Mouse (Mus musculus): ENCODE data around the gene Muc5b.
A peak's percentile ranks its signal among the peaks of the same experiment; 100 is the strongest.
"Not testable (repeated sequence)": the region's sequence is repeated elsewhere in the genome, so short reads cannot be mapped to it uniquely, and the experiment has no call there.

Gene Muc5b

DNA sequence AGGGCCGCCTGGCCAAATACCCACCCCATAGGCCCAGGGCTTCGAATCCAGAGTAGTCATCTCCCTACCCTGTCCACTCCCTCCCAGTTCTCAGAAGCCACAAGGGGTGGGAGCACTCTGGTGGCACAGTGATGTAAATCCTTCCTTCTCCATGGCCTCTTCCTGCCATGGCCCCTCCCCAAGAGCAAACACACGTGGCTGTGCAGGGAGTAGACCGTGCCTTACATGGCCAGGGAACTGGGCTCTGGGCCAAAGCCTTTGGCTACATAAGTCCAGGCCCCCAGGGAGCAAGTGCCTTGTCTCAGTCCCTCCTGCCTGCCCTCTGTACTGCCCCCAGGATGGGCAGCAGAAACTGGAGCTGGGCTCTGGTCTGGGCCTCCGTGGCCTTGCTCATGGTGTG lies at the start of gene Muc5b:
TSS of gene Muc5b (plus strand) at position 292 of the 400 bp plus-strand sequence.
- DNase-seq (ENCODE audit: low read depth, low spot score) = no peak

DNA sequence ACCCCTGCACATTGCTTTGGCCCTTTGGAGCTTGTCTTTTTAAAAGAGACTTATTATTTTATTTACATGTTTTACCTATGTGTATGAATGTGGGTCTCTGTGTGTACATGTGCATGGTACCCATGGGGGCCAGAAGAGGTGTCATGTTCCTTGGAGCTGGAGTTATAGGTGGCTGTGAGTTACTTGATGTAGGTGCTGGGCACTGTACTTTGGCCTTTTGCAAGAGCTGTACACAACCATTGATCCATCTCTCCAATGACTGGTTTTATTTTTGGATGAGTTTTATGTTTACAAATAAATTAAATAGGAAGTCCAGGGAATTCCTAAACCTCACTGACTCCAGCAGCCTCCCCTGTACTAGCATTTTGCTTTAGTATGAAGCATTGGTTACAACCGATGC lies 44.6 kb upstream of the Muc5b start:
- DNase-seq (ENCODE audit: low read depth, low spot score) = no peak

DNA sequence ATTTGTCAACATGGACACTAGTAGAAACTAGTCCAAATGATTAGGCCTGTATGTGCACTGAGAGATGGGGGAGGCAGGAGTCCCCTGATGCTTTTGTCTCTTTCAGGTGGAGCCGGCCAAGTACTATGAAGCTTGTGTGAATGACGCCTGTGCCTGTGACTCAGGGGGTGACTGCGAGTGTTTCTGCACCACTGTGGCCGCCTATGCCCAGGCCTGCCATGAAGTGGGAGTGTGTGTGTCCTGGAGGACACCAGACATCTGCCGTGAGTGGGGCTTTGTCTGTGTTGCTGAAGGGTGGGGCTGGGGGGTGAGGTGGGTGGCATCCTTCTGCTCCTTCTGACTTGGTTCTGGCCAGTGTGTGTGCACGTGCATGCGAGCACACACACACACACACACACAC lies 35.7 kb upstream of the Muc5b start:
- DNase-seq (ENCODE audit: low read depth, low spot score) = no peak

DNA sequence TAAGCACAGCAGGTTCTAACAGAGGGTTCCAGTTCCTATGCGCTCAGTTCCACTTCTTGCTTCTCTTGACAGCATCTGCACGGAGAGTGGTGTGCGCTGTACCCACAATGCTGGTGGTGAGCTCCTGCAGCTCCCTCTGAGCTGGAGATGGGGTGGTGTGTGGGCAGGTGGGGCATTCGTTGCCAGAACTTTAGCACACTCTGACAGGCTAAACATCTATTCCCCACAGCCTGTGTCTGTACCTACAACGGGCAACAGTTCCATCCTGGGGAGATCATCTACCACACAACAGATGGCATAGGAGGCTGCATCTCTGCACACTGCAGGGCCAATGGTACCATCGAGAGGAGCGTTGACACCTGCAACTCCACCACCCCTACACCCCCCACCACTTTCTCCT lies 33.5 kb upstream of the Muc5b start:
- DNase-seq (ENCODE audit: low read depth, low spot score) = no peak

- DNase-seq (ENCODE audit: low read depth, low spot score) = not testable (repeated sequence)
These were observed 31.0 kb upstream of the Muc5b start for GRCm38 (mm10) chr7:141807823-141808222.

DNA sequence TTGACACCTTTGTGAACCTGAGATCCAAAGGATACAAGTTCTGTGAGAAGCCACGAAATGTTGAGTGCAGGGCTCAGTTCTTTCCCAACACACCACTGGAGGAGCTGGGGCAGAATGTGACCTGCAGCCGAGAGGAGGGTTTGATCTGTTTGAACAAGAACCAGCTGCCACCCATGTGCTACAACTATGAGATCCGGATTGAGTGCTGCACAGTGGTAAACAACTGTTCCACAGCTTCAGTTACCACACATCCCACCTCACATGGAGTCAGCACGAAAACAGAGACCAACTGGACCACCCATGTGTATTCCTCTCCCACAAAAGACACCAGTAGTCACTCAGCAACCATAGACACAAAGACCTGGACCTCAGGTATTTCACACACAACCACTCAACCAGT lies 28.9 kb upstream of the Muc5b start:
- DNase-seq (ENCODE audit: low read depth, low spot score) = not testable (repeated sequence)

GRCm38 (mm10) chr7:141813321-141813720 lies 25.5 kb upstream of the Muc5b start:
- no peak for DNase-seq (ENCODE audit: low read depth, low spot score)

GRCm38 (mm10) chr7:141815361-141815760 lies 23.5 kb upstream of the Muc5b start:
- no peak for DNase-seq (ENCODE audit: low read depth, low spot score)

GRCm38 (mm10) chr7:141817355-141818075 lies 21.4 kb upstream of the Muc5b start:
- no peak for DNase-seq (ENCODE audit: low read depth, low spot score)

DNA sequence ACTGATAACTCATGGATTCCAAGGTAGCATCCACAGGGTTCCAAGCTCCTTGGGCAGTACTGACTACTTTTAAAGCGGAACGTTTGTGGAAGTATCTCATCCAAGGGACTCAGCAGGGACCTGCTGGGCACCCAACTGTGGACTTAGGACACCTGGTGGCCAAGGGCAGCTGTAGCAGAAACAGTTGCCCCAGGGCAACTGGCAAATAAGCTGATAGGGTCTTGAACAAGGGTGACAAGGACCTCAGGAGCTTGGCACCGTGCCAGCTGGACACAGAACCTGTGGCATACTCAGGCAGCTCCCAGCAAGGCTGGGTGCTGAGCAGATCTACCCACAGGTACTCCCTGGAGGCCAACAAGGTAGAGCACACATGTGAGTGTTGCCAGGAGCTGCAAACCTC lies 20.6 kb upstream of the Muc5b start:
- no peak for DNase-seq (ENCODE audit: low read depth, low spot score)

GRCm38 (mm10) chr7:141822582-141823261 lies 16.1 kb upstream of the Muc5b start:
- no peak for DNase-seq (ENCODE audit: low read depth, low spot score)

- DNase-seq (ENCODE audit: low read depth, low spot score) = no peak
These were observed 15.2 kb upstream of the Muc5b start for GRCm38 (mm10) chr7:141823699-141824098.

DNA sequence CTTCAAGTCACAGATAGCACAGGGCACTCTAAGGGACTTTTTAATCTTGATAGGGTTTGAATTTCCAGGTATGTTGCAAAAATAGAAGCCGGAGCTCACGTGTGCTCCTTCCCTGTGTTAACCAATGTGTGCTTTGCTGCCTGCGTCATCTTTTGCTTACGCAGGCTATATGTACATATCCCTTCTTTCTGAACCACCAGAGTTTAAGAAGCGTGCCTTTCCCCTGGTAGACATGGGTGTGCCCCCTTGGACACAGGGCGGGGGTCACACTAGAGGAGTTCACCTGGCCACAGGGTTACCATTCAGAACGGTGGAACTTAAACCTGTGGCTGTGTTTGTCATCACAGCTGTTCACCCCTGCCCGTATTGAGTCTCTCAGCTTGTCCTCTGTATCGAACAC lies 14.5 kb upstream of the Muc5b start:
- no peak for DNase-seq (ENCODE audit: low read depth, low spot score)

- DNase-seq (ENCODE audit: low read depth, low spot score) = no peak
These were observed 2.9 kb upstream of the Muc5b start for GRCm38 (mm10) chr7:141835941-141836340.

DNA sequence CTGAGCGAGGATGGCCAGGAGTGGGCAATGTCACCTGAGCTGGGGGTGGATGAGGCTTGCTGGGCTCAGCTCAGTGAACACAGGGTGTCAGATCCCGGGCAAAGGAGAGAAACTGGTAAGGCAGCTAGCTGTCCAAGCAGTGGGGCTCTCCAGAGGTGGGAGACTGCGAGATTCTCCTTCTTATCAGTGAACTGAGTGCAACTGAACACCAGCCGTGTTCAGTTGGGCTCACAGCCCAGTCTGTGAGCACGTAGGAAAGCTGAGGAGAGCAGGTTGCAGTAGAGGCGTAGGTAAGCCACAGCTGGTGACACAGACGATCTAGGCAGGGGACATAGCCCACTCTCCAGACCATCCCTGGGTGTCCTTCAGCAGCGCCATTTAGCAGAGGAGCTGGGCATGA lies 2.4 kb upstream of the Muc5b start:
- DNase-seq (ENCODE audit: low read depth, low spot score) = no peak

- no peak for DNase-seq (ENCODE audit: low read depth, low spot score)
These were observed 1.5 kb downstream of the Muc5b start for GRCm38 (mm10) chr7:141840354-141840753.

- no peak for DNase-seq (ENCODE audit: low read depth, low spot score)
These were observed 22.2 kb downstream of the Muc5b start for GRCm38 (mm10) chr7:141861046-141861445.

- DNase-seq (ENCODE audit: low read depth, low spot score) = no peak
These were observed 30.8 kb downstream of the Muc5b start for GRCm38 (mm10) chr7:141869644-141870043.

GRCm38 (mm10) chr7:141870553-141870952 lies 31.7 kb downstream of the Muc5b start:
- peak; percentile 10 for DNase-seq (ENCODE audit: low read depth, low spot score)

GRCm38 (mm10) chr7:141874891-141875290 lies 36.0 kb downstream of the Muc5b start:
- DNase-seq (ENCODE audit: low read depth, low spot score) = no peak

DNA sequence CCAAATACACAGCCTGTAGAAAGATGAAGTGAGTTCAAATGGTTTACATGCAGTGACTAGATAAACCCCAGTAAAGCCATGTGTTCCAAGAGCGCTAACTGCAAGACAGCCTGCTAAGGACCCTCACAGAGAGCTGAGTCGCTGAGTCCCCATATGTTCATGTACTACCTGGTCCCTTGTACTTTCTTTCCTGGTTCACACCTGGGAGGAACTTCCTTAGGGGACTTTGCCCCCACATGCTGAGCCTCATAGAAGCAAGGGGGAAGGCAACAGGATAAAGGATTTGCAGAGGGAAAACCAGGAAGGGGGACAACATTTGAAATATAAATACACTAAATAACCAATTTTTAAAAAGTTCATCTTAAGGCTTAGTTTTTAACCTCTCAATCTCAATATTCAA lies 39.9 kb downstream of the Muc5b start:
- no peak for DNase-seq (ENCODE audit: low read depth, low spot score)

DNA sequence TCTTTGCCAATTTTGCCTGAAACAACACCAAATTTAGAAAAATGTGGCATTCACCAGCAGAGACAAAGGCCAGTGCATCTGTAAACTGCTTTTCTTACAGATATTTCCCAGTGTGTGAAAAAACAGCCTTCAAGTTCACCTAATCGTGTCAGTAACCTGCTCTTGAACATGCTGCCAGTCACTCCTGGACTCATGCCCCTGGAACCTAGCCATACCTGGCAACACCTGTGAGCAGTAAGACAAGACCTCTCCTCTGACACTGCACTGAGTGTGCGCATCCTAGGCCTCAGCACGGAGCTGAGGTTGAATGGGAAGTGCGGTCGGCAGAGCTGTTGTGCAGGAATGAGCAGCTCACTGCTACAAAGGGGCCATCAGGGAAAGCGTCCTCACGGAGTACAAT lies 53.3 kb downstream of the Muc5b start:
- no peak for DNase-seq (ENCODE audit: low read depth, low spot score)

DNA sequence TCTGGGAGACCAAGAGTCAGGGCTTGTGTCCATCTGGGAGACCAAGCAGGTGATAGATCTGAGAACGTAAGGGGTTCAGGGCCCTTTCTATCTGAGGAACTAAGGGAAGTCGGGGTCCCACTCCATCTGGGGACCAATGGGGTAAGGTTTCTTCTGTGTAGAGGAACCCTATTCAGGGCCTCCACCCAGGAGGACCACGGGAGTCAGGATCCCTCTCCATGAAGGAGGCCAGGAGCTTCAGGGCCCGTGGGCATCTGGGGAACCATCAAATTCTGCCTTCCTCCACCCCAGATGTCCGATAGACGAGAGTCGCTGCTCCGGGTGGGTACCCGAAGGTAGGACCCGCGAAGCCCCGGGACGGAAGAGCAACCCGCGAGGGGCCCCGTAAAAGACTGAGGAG lies 63.0 kb downstream of the Muc5b start:
- DNase-seq (ENCODE audit: low read depth, low spot score) = no peak
